Mouse (Mus musculus) midbrain, postnatal 0 days (tissue): Measurements from ENCODE around the gene Sept4. TPM values are rescaled to one million over a fixed set of nuclear protein-coding genes. Genes with fewer than 3 reads are reported as not detected.

Source experiments
- ATAC-seq: fragments of 200-750 bp; cut with Nextera tagmentation; 2 replicates; pipeline ENCODE4 v1.8.0; 2017; ENCODE audit warnings: moderate number of reproducible peaks, mild to moderate bottlenecking, moderate TSS enrichment, moderate library complexity; ENCODE audit not compliant: low FRiP score
- DNase-seq: peaks from one replicate; pipeline ENCODE4 v3.0.0-alpha.2; 2015; ENCODE audit warnings: low spot score
- H3K27ac ChIP-seq: fragments of 300-500 bp; sonication (generic); 2 replicates; pipeline ENCODE4 v1.5.1; 2014; ENCODE audit warnings: low read depth, mild to moderate bottlenecking, low read length, mixed read lengths
- H3K27me3 ChIP-seq: fragments of 300-500 bp; sonication (generic); 2 replicates; pipeline ENCODE4 v1.6.1; 2014; ENCODE audit warnings: low read length, control low read depth, mixed read lengths; ENCODE audit not compliant: insufficient read depth
- H3K36me3 ChIP-seq: fragments of 300-500 bp; sonication (generic); 2 replicates; pipeline ENCODE4 v1.6.1; 2014; ENCODE audit warnings: low read length, control low read depth, mixed read lengths; ENCODE audit not compliant: insufficient read depth
- H3K4me1 ChIP-seq: fragments of 300-500 bp; sonication (generic); 2 replicates; pipeline ENCODE4 v1.6.1; 2014; ENCODE audit warnings: mild to moderate bottlenecking, control low read depth, antibody characterized with exemption, low read length, mixed read lengths; ENCODE audit not compliant: insufficient read depth
- H3K4me2 ChIP-seq: fragments of 300-500 bp; sonication (generic); 2 replicates; pipeline ENCODE4 v1.6.1; 2014; ENCODE audit warnings: low read depth, mild to moderate bottlenecking, low read length, mixed read lengths; ENCODE audit not compliant: poor library complexity, severe bottlenecking
- H3K4me3 ChIP-seq: fragments of 300-500 bp; sonication (generic); 2 replicates; pipeline ENCODE4 v1.5.1; 2014; ENCODE audit warnings: low read depth, mild to moderate bottlenecking, low read length, moderate library complexity
- H3K9ac ChIP-seq: fragments of 300-500 bp; sonication (generic); replicated peaks from 2 replicates; pipeline ENCODE4 v1.6.1; 2014; ENCODE audit warnings: mild to moderate bottlenecking, low read length, moderate library complexity, mixed read lengths; ENCODE audit not compliant: poor library complexity, severe bottlenecking
- H3K9me3 ChIP-seq: fragments of 300-500 bp; sonication (generic); 2 replicates; pipeline ENCODE4 v1.6.1; 2016; ENCODE audit warnings: low read length, control low read depth
- CTCF ChIP-seq: IDR thresholded peaks from 2 replicates; pipeline ENCODE4 v1.5.1; 2016; ENCODE audit warnings: antibody characterized with exemption, mild to moderate bottlenecking
- WGBS: fragments of 180-500 bp; shearing (Covaris S2); extraction: QIAGEN DNeasy Blood & Tissue Kit; methylation state at CpG from one replicate; pipeline ENCODE4 v1.1.7; 2014; 5-methylcytosine and 5-hydroxymethylcytosine counted together
- polyA plus RNA-seq: library from polyadenylated mRNA; unstranded; fragments of >200 nt; fragmentation: Nextera tagmentation; extraction: Ambion mirVana; gene quantifications from 2 replicates; pipeline ENCODE4 v1.2.1, GENCODE M21; 2015
- total RNA-seq: library from RNA; depleted of rRNA; stranded (reverse); fragments of >200 nt; gene quantifications from 2 replicates; pipeline ENCODE4 v1.2.3, GENCODE M21; 2014

Gene Sept4
- total and polyA plus RNA-seq, 2 experiments from 2014 or later: 26.6 to 39.1 TPM

GRCm38 (mm10) chr11:87574520-87575180 is 5.9 kb downstream of the Sept4 start:
- H3K27ac ChIP-seq: no peak overlapping the region
- H3K4me3 ChIP-seq: no peak overlapping the region
- no peak overlapping the region for H3K9ac ChIP-seq
- H3K4me1 ChIP-seq: peaks cover 2% of the 10 kb centered on the region; the same call in 1 of the 2 replicates
- H3K4me2 ChIP-seq: no peak overlapping the region
- TF ChIP-seq CTCF: no peak
- ATAC-seq (no peak), DNase-seq (no peak)
- 78% methylated on average over 21 of the region's 21 CpGs for WGBS
- no peaks in the 10 kb centered on the region for H3K36me3 ChIP-seq
- no peaks in the 10 kb centered on the region for H3K9me3 ChIP-seq
- H3K27me3 ChIP-seq: no peaks in the 10 kb centered on the region

GRCm38 (mm10) chr11:87577601-87578248 is 9.0 kb downstream of the Sept4 start:
- H3K9me3 ChIP-seq: no peaks in the 10 kb centered on the region
- H3K27ac ChIP-seq: no peak overlapping the region; the same call in 1 of the 2 replicates
- TF ChIP-seq CTCF: no peak
- peak overlapping the region; percentile 70 for H3K9ac ChIP-seq
- H3K4me2 ChIP-seq: peak overlapping the region; percentile 92
- no peaks in the 10 kb centered on the region for H3K27me3 ChIP-seq
- DNase-seq (no peak), ATAC-seq (no peak)
- 12% methylated on average over 6 of the region's 6 CpGs for WGBS
- peak overlapping the region; percentile 50 for H3K4me3 ChIP-seq
- peaks cover 2% of the 10 kb centered on the region; the same call in 1 of the 2 replicates for H3K4me1 ChIP-seq
- no peaks in the 10 kb centered on the region for H3K36me3 ChIP-seq

DNA sequence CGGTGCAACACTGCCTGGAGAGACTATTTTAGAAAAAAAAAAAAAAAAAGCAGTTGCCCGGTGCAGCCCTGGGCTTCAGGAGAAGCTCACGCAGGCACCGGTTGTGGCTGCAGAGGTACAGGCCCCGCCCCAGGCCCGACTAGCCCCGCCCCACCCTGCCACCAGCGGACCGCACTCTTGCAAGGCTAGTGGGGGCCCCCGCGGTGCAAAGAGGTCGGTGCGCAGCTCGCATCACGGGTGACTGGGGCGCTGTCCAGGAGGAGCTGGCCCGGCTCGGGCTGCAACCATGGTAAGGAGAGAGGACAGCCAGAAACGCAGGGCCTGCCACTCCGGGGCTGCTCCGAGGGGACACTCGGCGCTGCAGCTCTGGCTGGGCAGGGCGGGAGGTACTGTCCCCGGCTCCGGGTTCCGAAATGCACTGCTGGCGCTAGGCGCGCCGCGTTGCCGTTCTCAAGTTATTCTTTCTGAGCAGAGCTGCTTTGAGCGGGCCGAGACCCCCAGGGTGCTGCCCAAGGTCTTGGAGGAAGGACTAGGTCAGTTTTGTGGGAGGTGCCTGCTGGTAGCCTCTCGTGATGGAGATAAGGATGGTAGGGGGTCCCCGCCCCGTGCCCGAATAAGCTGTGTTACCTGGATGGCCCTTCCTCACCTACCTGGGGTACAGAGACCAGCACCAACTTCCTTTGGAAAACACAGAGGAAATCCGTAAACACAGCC is 9.7 kb downstream of the Sept4 start:
- no peaks in the 10 kb centered on the region for H3K36me3 ChIP-seq
- H3K4me1 ChIP-seq: peaks cover 2% of the 10 kb centered on the region; the same call in 1 of the 2 replicates
- ATAC-seq (peak; percentile 71; the same call in 1 of the 2 replicates), DNase-seq (peak; percentile 66)
- H3K9me3 ChIP-seq: no peaks in the 10 kb centered on the region
- H3K27ac ChIP-seq: peak overlapping the region; percentile 44
- 2% methylated on average over 38 of the region's 40 CpGs for WGBS
- H3K4me2 ChIP-seq: peak overlapping the region; percentile 92
- peak overlapping the region; percentile 50 for H3K4me3 ChIP-seq
- no peak for TF ChIP-seq CTCF
- peak overlapping the region; percentile 70 for H3K9ac ChIP-seq
- H3K27me3 ChIP-seq: no peaks in the 10 kb centered on the region

DNA sequence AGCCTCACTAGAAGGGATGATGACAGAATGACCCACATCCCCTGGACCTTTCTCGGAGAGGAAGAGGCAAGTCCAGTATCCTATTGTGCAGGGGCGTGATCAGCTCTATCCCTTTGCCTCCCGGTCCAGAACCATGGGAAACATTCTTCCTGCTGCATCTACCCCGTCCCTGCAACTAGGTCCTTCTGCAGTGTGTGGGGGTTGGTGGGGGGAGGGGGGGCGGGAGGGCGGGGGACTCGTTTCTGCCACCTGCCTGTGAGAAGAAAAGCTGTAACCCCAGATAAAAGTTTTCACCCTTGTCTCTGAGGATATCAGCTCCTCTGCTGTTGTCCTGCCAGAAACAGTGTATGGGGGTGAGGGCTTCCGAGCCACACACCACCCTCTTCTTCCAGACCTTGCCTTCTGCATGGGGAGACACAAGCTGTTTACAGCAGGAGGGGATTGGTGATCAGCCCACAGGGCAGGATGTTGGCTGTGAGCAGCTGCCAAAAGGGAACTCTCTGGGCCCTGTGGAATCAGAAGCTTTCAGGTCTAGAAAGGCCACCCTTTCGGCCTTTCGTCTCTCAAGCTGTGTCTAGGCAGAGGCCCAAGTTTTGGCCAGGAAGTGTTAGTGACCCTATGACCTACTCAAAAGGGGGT is 10.4 kb downstream of the Sept4 start:
- Histone ChIP-seq H3K4me2 (peak overlapping the region; percentile 92), H3K4me3 (peak overlapping the region; percentile 50), H3K27me3 (no peaks in the 10 kb centered on the region), H3K36me3 (no peaks in the 10 kb centered on the region), H3K27ac (peak overlapping the region; percentile 44), H3K4me1 (peaks cover 2% of the 10 kb centered on the region; the same call in 1 of the 2 replicates), H3K9ac (peak overlapping the region; percentile 70), H3K9me3 (no peaks in the 10 kb centered on the region)
- peak; percentile 52; the same call in 1 of the 2 replicates for ATAC-seq
- peak; percentile 50 for DNase-seq
- 10% methylated on average over 8 of the region's 10 CpGs for WGBS
- TF ChIP-seq CTCF: no peak

DNA sequence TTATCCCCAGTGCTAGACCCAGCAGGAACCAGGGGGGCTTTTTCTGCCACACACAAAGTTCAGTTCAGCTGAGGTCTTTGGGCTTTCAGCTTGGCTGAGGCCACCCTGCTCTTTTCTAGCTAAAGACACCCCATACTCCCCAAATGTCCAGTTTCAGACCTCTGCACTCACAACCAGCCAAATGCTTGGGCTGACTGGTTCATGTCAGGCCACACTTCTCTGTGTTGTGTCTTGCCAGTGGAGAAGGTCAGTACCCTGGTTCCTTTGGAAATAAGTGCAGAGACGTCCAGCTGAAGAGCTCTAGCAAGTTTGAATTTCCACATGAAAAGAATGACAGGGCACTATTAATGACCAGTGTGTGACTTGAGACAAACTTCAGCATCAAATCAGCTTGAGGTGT is 11.0 kb downstream of the Sept4 start:
- 17% methylated on average over 1 of the region's 1 CpGs for WGBS
- no peaks in the 10 kb centered on the region for H3K9me3 ChIP-seq
- no peak overlapping the region for H3K4me2 ChIP-seq
- ATAC-seq: no peak
- no peak overlapping the region for H3K9ac ChIP-seq
- H3K27ac ChIP-seq: no peak overlapping the region
- no peak for DNase-seq
- peaks cover 2% of the 10 kb centered on the region; the same call in 1 of the 2 replicates for H3K4me1 ChIP-seq
- H3K4me3 ChIP-seq: no peak overlapping the region
- H3K27me3 ChIP-seq: no peaks in the 10 kb centered on the region
- 0 out of 2 replicates have a peak, but pooled peaks cover 3% of the 10 kb centered on the region for H3K36me3 ChIP-seq
- no peak for TF ChIP-seq CTCF
